Mouse (Mus musculus) midbrain, embryonic 12.5 days (tissue): ENCODE results near the gene Htr6. TPM values are rescaled to one million over a fixed set of nuclear protein-coding genes. Genes with fewer than 3 reads are reported as not detected.

Experiments
- ATAC-seq: fragments of 200-750 bp; cut with Nextera tagmentation; 2 replicates; pipeline ENCODE4 v1.8.0; 2017; ENCODE audit warnings: low read depth, moderate TSS enrichment, moderate library complexity; ENCODE audit not compliant: low FRiP score
- H3K27ac ChIP-seq: fragments of 300-500 bp; sonication (generic); replicated peaks from 2 replicates; pipeline ENCODE4 v1.5.1; 2016; ENCODE audit warnings: mild to moderate bottlenecking
- H3K27me3 ChIP-seq: fragments of 300-500 bp; sonication (generic); 2 replicates; pipeline ENCODE4 v1.6.1; 2016; ENCODE audit warnings: mild to moderate bottlenecking
- H3K36me3 ChIP-seq: fragments of 300-500 bp; sonication (generic); 2 replicates; pipeline ENCODE4 v1.6.1; 2016
- H3K4me1 ChIP-seq: fragments of 300-500 bp; sonication (generic); 2 replicates; pipeline ENCODE4 v1.6.1; 2016
- H3K4me2 ChIP-seq: fragments of 300-500 bp; sonication (generic); replicated peaks from 2 replicates; pipeline ENCODE4 v1.6.1; 2016; ENCODE audit warnings: mild to moderate bottlenecking, moderate library complexity
- H3K4me3 ChIP-seq: fragments of 300-500 bp; sonication (generic); 2 replicates; pipeline ENCODE4 v1.5.1; 2016; ENCODE audit warnings: mild to moderate bottlenecking
- H3K9ac ChIP-seq: fragments of 300-500 bp; sonication (generic); replicated peaks from 2 replicates; pipeline ENCODE4 v1.6.1; 2016; ENCODE audit warnings: mild to moderate bottlenecking, moderate library complexity
- H3K9me3 ChIP-seq: fragments of 300-500 bp; sonication (generic); 2 replicates; pipeline ENCODE4 v1.6.1; 2016; ENCODE audit warnings: mild to moderate bottlenecking
- WGBS: fragments of 180-500 bp; shearing (Covaris S2); methylation state at CpG from one replicate; pipeline ENCODE4 v1.1.7; 2016; 5-methylcytosine and 5-hydroxymethylcytosine counted together
- polyA plus RNA-seq: library from polyadenylated mRNA; unstranded; fragments of >200 nt; fragmentation: Nextera tagmentation; extraction: Ambion mirVana; gene quantifications from 2 replicates; pipeline ENCODE4 v1.2.1, GENCODE M21; 2016

The Htr6 gene
- polyA plus RNA-seq, 1 experiment from 2014 or later = not detected

- Histone ChIP-seq H3K27ac (no peak overlapping the region), H3K36me3 (peaks cover 30% of the 10 kb centered on the region), H3K4me3 (no peak overlapping the region), H3K4me2 (no peak overlapping the region), H3K9ac (no peak overlapping the region), H3K9me3 (peaks cover under 1% of the 10 kb centered on the region; the same call in 1 of the 2 replicates), H3K27me3 (0 out of 2 replicates have a peak, but pooled peaks cover 2% of the 10 kb centered on the region), H3K4me1 (0 out of 2 replicates have a peak, but pooled peaks cover 3% of the 10 kb centered on the region)
- WGBS = 93% methylated on average over 8 of the region's 8 CpGs
- ATAC-seq = no peak
Observed at GRCm38 (mm10) chr4:139100326-139100725, 25.0 kb upstream of the Htr6 start.

GRCm38 (mm10) chr4:139096201-139096600, 20.8 kb upstream of the Htr6 start:
- H3K27me3 ChIP-seq = peaks cover 37% of the 10 kb centered on the region
- H3K36me3 ChIP-seq = no peaks in the 10 kb centered on the region
- H3K27ac ChIP-seq = no peak overlapping the region
- no peak overlapping the region for H3K9ac ChIP-seq
- peaks cover 21% of the 10 kb centered on the region for H3K4me1 ChIP-seq
- H3K4me2 ChIP-seq = no peak overlapping the region
- H3K4me3 ChIP-seq = no peak overlapping the region
- H3K9me3 ChIP-seq = peaks cover 3% of the 10 kb centered on the region; the same call in 1 of the 2 replicates
- ATAC-seq = no peak
- 84% methylated on average over 5 of the region's 5 CpGs for WGBS

GRCm38 (mm10) chr4:139095406-139095805, 20.0 kb upstream of the Htr6 start:
- Histone ChIP-seq H3K4me2 (no peak overlapping the region), H3K4me1 (peaks cover 22% of the 10 kb centered on the region), H3K36me3 (no peaks in the 10 kb centered on the region), H3K27ac (no peak overlapping the region), H3K27me3 (peaks cover 45% of the 10 kb centered on the region), H3K4me3 (no peak overlapping the region), H3K9ac (no peak overlapping the region), H3K9me3 (peaks cover 3% of the 10 kb centered on the region; the same call in 1 of the 2 replicates)
- ATAC-seq = no peak
- WGBS = 65% methylated on average over 1 of the region's 1 CpGs

- Histone ChIP-seq H3K9ac (peak overlapping the region; percentile 60; the same call in 1 of the 2 replicates), H3K36me3 (no peaks in the 10 kb centered on the region), H3K27me3 (peaks cover 65% of the 10 kb centered on the region), H3K4me2 (peak overlapping the region; percentile 82), H3K4me3 (peak overlapping the region; percentile 56), H3K4me1 (peaks cover 22% of the 10 kb centered on the region), H3K27ac (no peak overlapping the region), H3K9me3 (peaks cover 3% of the 10 kb centered on the region; the same call in 1 of the 2 replicates)
- WGBS = 25% methylated on average over 13 of the region's 13 CpGs
- no peak for ATAC-seq
Observed at GRCm38 (mm10) chr4:139093196-139093530, 17.8 kb upstream of the Htr6 start.

GRCm38 (mm10) chr4:139092356-139093195, 17.2 kb upstream of the Htr6 start, which contains the start of gene Nbl1:
Gene Nbl1 (minus strand): TSS chr4:139092993.
- peaks cover 22% of the 10 kb centered on the region for H3K4me1 ChIP-seq
- peak within 1 kb of the TSS; percentile 56 for H3K4me3 ChIP-seq
- H3K27me3 ChIP-seq = peaks cover 71% of the 10 kb centered on the region
- WGBS = under 1% methylated on average over 98 of the region's 105 CpGs
- H3K36me3 ChIP-seq = no peaks in the 10 kb centered on the region
- peak within 1 kb of the TSS; percentile 7; the same call in 1 of the 2 replicates for H3K27ac ChIP-seq
- peak within 1 kb of the TSS; percentile 82 for H3K4me2 ChIP-seq
- H3K9ac ChIP-seq = peak within 1 kb of the TSS; percentile 60
- 0 out of 2 replicates have a peak, but pooled peaks have one; percentile 30 for ATAC-seq
- H3K9me3 ChIP-seq = peaks cover 3% of the 10 kb centered on the region; the same call in 1 of the 2 replicates

- Histone ChIP-seq H3K4me2 (peak overlapping the region; percentile 82), H3K9me3 (peaks cover 3% of the 10 kb centered on the region; the same call in 1 of the 2 replicates), H3K4me1 (peaks cover 22% of the 10 kb centered on the region), H3K27ac (peak overlapping the region; percentile 7; the same call in 1 of the 2 replicates), H3K27me3 (peaks cover 80% of the 10 kb centered on the region), H3K4me3 (peak overlapping the region; percentile 56), H3K36me3 (no peaks in the 10 kb centered on the region), H3K9ac (peak overlapping the region; percentile 60)
- 3% methylated on average over 28 of the region's 28 CpGs for WGBS
- ATAC-seq = peak; percentile 53
Observed at GRCm38 (mm10) chr4:139091478-139092355, 16.3 kb upstream of the Htr6 start.

GRCm38 (mm10) chr4:139091066-139091465, 15.7 kb upstream of the Htr6 start:
- ATAC-seq = no peak
- Histone ChIP-seq H3K36me3 (no peaks in the 10 kb centered on the region), H3K27me3 (peaks cover 80% of the 10 kb centered on the region), H3K4me1 (peaks cover 22% of the 10 kb centered on the region), H3K4me2 (peak overlapping the region; percentile 82), H3K9me3 (peaks cover 3% of the 10 kb centered on the region; the same call in 1 of the 2 replicates), H3K9ac (no peak overlapping the region), H3K4me3 (peak overlapping the region; percentile 56), H3K27ac (peak overlapping the region; percentile 7; the same call in 1 of the 2 replicates)
- WGBS = 43% methylated on average over 7 of the region's 7 CpGs

GRCm38 (mm10) chr4:139090303-139090940, 15.1 kb upstream of the Htr6 start:
- Histone ChIP-seq H3K9ac (no peak overlapping the region), H3K9me3 (peaks cover 3% of the 10 kb centered on the region; the same call in 1 of the 2 replicates), H3K27ac (no peak overlapping the region), H3K36me3 (no peaks in the 10 kb centered on the region), H3K4me2 (no peak overlapping the region), H3K27me3 (peaks cover 83% of the 10 kb centered on the region), H3K4me1 (peaks cover 20% of the 10 kb centered on the region), H3K4me3 (no peak overlapping the region)
- ATAC-seq = no peak
- 60% methylated on average over 15 of the region's 15 CpGs for WGBS

GRCm38 (mm10) chr4:139088982-139089671, 13.8 kb upstream of the Htr6 start:
- Histone ChIP-seq H3K4me1 (peaks cover 18% of the 10 kb centered on the region), H3K9ac (no peak overlapping the region), H3K4me3 (no peak overlapping the region), H3K4me2 (no peak overlapping the region), H3K9me3 (no peaks in the 10 kb centered on the region), H3K27me3 (peaks cover 89% of the 10 kb centered on the region), H3K27ac (no peak overlapping the region), H3K36me3 (no peaks in the 10 kb centered on the region)
- ATAC-seq = no peak
- 60% methylated on average over 9 of the region's 9 CpGs for WGBS

- Histone ChIP-seq H3K9me3 (no peaks in the 10 kb centered on the region), H3K9ac (no peak overlapping the region), H3K27me3 (peaks cover 69% of the 10 kb centered on the region), H3K4me3 (no peak overlapping the region), H3K4me2 (no peak overlapping the region), H3K36me3 (no peaks in the 10 kb centered on the region), H3K27ac (no peak overlapping the region), H3K4me1 (peaks cover 27% of the 10 kb centered on the region)
- WGBS = 67% methylated on average over 4 of the region's 4 CpGs
- no peak for ATAC-seq
Observed at GRCm38 (mm10) chr4:139086984-139087383, 11.6 kb upstream of the Htr6 start.

GRCm38 (mm10) chr4:139086037-139086436, 10.7 kb upstream of the Htr6 start:
- ATAC-seq = no peak
- H3K4me1 ChIP-seq = peaks cover 20% of the 10 kb centered on the region
- no peak overlapping the region for H3K4me3 ChIP-seq
- H3K27ac ChIP-seq = no peak overlapping the region
- H3K9ac ChIP-seq = no peak overlapping the region
- no peaks in the 10 kb centered on the region for H3K9me3 ChIP-seq
- no peaks in the 10 kb centered on the region for H3K36me3 ChIP-seq
- peaks cover 59% of the 10 kb centered on the region for H3K27me3 ChIP-seq
- H3K4me2 ChIP-seq = no peak overlapping the region
- WGBS = 16% methylated on average over 5 of the region's 5 CpGs
